Mouse (Mus musculus): ENCODE data around the gene Tmem165. TPM values are rescaled to one million over a fixed set of nuclear protein-coding genes. Genes with fewer than 3 reads are reported as not detected.

Tmem165 gene
- total RNA-seq, 2 experiments from 2014 or later: 12.8 to 18.0 TPM

DNA sequence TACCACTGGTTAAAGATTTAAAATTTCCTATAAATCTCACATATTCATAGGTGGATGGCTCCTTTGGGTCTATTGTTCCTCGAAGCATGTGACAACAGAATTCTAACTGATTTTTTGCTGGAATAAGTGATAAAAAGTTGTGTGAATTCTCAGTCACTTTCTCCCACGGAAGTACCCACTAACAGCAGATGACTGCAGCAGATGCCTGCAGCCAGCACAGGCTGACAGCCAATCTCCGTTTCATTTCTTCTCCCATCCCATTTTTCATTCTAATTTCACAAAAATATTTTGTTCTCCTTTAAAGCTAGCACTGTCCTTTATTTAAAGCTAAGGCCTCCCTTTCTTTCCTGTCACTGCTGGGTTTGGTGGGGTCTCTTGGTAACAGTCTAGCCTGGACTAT lies 61.7 kb downstream of the Tmem165 start:
- DNase-seq: no peak

DNA sequence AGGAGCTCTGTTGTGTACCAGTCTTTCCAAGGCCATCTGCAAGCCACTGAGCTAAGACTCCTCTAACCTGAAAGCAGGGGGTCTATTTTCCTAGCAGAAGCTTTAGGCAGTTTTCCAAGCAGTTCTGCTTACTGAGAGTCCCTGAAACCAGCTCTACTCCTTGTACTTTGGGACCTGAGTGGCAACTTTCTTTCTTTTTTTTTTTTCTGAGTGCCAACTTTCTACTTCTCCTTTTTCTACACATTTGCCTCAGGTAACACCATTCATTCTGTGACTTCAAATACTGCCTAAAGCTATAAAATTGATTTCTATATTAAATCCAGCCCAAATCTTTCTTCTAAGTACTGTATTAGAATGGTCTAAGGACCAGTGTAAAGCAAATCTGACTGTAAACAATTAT lies 62.9 kb downstream of the Tmem165 start:
- no peak for DNase-seq

DNA sequence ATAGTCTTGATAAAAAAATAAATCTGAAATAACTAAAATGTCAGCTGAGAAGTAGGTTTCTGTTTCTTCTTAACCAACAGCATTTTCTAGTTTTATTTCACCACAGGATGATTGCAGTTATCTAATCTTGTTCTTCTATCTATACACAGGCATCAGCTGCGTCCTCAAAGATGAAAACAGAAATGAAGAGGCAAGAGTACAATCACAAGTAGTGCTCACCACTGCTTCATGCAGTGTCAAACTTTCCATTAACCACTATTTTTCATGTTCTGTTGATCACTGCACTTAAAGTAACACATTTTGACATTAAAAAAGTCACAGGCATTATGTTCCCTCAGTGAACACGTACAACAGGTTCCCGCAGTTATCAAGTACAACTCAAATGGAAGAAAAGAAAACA lies 67.3 kb downstream of the Tmem165 start:
- DNase-seq: no peak

Other genes with a start within 250 kb of the Tmem165 start
- gene Kdr, start 205.4 kb upstream of the Tmem165 start, total RNA-seq (2021): 10 to 100 TPM; 13.7 to 19.4 TPM
- 1 to 10 TPM; 3.5 to 3.7 TPM for gene Srd5a3, start 43.6 kb upstream of the Tmem165 start, total RNA-seq (2021)
- 10 to 100 TPM; 12.7 to 22.8 TPM for gene Clock, start 120.9 kb downstream of the Tmem165 start, total RNA-seq (2021)
- not detected for gene Pdcl2, start 147.3 kb downstream of the Tmem165 start, total RNA-seq (2021)
- gene Nmu, start 179.9 kb downstream of the Tmem165 start, total RNA-seq (2021): not detected